Comparison of ENCODE assay signal across 10 mouse cellular contexts in the genomic region with DNA sequence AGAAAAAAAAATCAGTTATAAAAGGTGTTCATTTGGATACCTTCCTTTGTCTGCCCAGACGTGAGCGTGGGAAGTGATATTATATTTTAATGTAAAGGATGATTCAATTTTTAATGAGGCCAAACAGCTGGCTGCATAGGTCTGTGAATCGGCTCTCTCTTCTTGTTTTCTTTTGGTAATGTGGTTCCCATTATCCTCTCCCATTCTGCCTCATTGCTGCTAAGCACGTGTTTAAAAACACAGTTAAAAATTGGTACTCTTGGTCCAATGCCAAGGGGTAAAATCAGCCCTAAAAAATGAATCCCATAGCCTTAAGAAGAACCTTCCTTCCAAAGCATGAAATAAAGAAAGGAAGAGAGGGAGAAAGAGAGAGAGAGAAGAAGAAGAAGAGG. TPM values are rescaled to one million over a fixed set of nuclear protein-coding genes. Genes with fewer than 3 reads are reported as not detected.
A peak's percentile ranks its signal among the peaks of the same experiment; 100 is the strongest.
DNase-seq lines count a peak whose midpoint lies in the region; ATAC-seq and TF ChIP-seq lines count a peak whose summit lies in the region.
"Had no signal": no experiment of that assay in that cellular context is flagged by ENCODE, and none has a peak within 500 bp of the region (broad histone marks: within the 10 kb centered on the region; RNA-seq: fewer than 3 reads in every experiment).

No protein-coding gene starts in this region.

- no peak overlapping the region for H3K9ac ChIP-seq in hindbrain, embryonic 16.5 days (ENCODE audit: low read depth, low read length)
- H3K9ac ChIP-seq in hindbrain, embryonic 12.5 days = no peak overlapping the region
- no peak overlapping the region for H3K9ac ChIP-seq in limb, embryonic 13.5 days
- H3K9ac ChIP-seq in liver, postnatal 0 days (replicated peaks) = no peak overlapping the region

- H3K4me3 ChIP-seq in hindbrain, embryonic 16.5 days (ENCODE audit: low read length) = no peak overlapping the region
- H3K4me3 ChIP-seq in hindbrain, embryonic 12.5 days = no peak overlapping the region
- no peak overlapping the region for H3K4me3 ChIP-seq in C2C12 (ENCODE audit: insufficient read depth, poor library complexity, severe bottlenecking)
- no peak overlapping the region for H3K4me3 ChIP-seq in limb, embryonic 13.5 days
- H3K4me3 ChIP-seq in liver, postnatal 0 days (ENCODE audit: low read depth, low read length) = no peak overlapping the region
- H3K4me3 ChIP-seq: erythroblast, embryonic 14.5 days had no signal

- WGBS in hindbrain, embryonic 16.5 days = 50% methylated on average over 4 of the region's 4 CpGs
- 57% methylated on average over 4 of the region's 4 CpGs for WGBS in hindbrain, embryonic 12.5 days
- WGBS in limb, embryonic 13.5 days = 18% methylated on average over 4 of the region's 4 CpGs
- 74% methylated on average over 4 of the region's 4 CpGs for WGBS in liver, postnatal 0 days (ENCODE audit: insufficient replicate concordance)

- no peaks in the 10 kb centered on the region for H3K27me3 ChIP-seq in hindbrain, embryonic 16.5 days (replicated peaks; ENCODE audit: control insufficient read depth, insufficient read depth, low read length)
- H3K27me3 ChIP-seq in hindbrain, embryonic 12.5 days = no peaks in the 10 kb centered on the region
- no peaks in the 10 kb centered on the region for H3K27me3 ChIP-seq in C2C12 (ENCODE audit: control insufficient read depth, insufficient read depth, insufficient read length)
- no peaks in the 10 kb centered on the region for H3K27me3 ChIP-seq in limb, embryonic 13.5 days
- H3K27me3 ChIP-seq in liver, postnatal 0 days (ENCODE audit: insufficient read depth, low read length) = no peaks in the 10 kb centered on the region

- H3K79me2 ChIP-seq in C2C12 (ENCODE audit: control insufficient read depth, insufficient read depth) = no peaks in the 10 kb centered on the region

- H3K36me3 ChIP-seq in hindbrain, embryonic 16.5 days (ENCODE audit: control insufficient read depth, insufficient read depth, low read length) = no peaks in the 10 kb centered on the region
- H3K36me3 ChIP-seq in hindbrain, embryonic 12.5 days = no peaks in the 10 kb centered on the region
- H3K36me3 ChIP-seq in C2C12 (ENCODE audit: control insufficient read depth, insufficient read depth) = no peaks in the 10 kb centered on the region
- H3K36me3 ChIP-seq in limb, embryonic 13.5 days = no peaks in the 10 kb centered on the region
- H3K36me3 ChIP-seq in liver, postnatal 0 days (replicated peaks; ENCODE audit: insufficient read depth, low read length) = no peaks in the 10 kb centered on the region

- peak; percentile 88 for DNase-seq in NIH3T3 (ENCODE audit: low read depth)
- DNase-seq in layer of hippocampus, postnatal 14 days (ENCODE audit: low spot score in 2 of 2) = no peak
- no peak for DNase-seq in liver, postnatal 0 days
- DNase-seq: cerebellum, adult 11-12 months had no signal

- no peak overlapping the region for H3K27ac ChIP-seq in hindbrain, embryonic 16.5 days (ENCODE audit: low read depth, low read length)
- H3K27ac ChIP-seq in hindbrain, embryonic 12.5 days = no peak overlapping the region
- H3K27ac ChIP-seq in limb, embryonic 13.5 days = peak overlapping the region; percentile 72; the same call in 1 of the 2 replicates
- no peak overlapping the region for H3K27ac ChIP-seq in liver, postnatal 0 days (ENCODE audit: low read depth)

- TF ChIP-seq EP300 in liver, postnatal 0 days (IDR thresholded peaks at IDR 0.05; ENCODE audit: low read depth) = no peak

- no peaks in the 10 kb centered on the region for H3K9me3 ChIP-seq in hindbrain, embryonic 16.5 days (ENCODE audit: control insufficient read depth, low read length)
- no peaks in the 10 kb centered on the region for H3K9me3 ChIP-seq in hindbrain, embryonic 12.5 days (replicated peaks)
- H3K9me3 ChIP-seq in limb, embryonic 13.5 days = peaks cover 4% of the 10 kb centered on the region; the same call in 1 of the 2 replicates
- H3K9me3 ChIP-seq in liver, postnatal 0 days (ENCODE audit: low read length) = no peaks in the 10 kb centered on the region

- H3ac ChIP-seq in C2C12 (ENCODE audit: control insufficient read depth, insufficient read length, low read depth) = no peak overlapping the region

- H3K79me3 ChIP-seq in C2C12 (ENCODE audit: low read depth) = no peaks in the 10 kb centered on the region

- peak; percentile 30; the same call in 1 of the 2 replicates for ATAC-seq in hindbrain, embryonic 16.5 days
- ATAC-seq in hindbrain, embryonic 12.5 days (ENCODE audit: low FRiP score) = no peak
- ATAC-seq in limb, embryonic 13.5 days (ENCODE audit: low FRiP score, low read depth) = peak; percentile 78; the same call in 1 of the 2 replicates
- no peak for ATAC-seq in liver, postnatal 0 days

- H3K4me1 ChIP-seq in hindbrain, embryonic 16.5 days (ENCODE audit: control insufficient read depth, insufficient read depth, low read depth, low read length) = peaks cover 3% of the 10 kb centered on the region
- H3K4me1 ChIP-seq in hindbrain, embryonic 12.5 days = no peaks in the 10 kb centered on the region
- H3K4me1 ChIP-seq in limb, embryonic 13.5 days = peaks cover 31% of the 10 kb centered on the region
- no peaks in the 10 kb centered on the region for H3K4me1 ChIP-seq in liver, postnatal 0 days (ENCODE audit: insufficient read depth)

- TF ChIP-seq CTCF in C2C12 (IDR thresholded peaks at IDR 0.05; ENCODE audit: control insufficient read depth, insufficient read depth, insufficient read length) = no peak
- TF ChIP-seq CTCF in liver, postnatal 0 days (IDR thresholded peaks at IDR 0.05; ENCODE audit: low read depth) = no peak

- 0 out of 2 replicates have a peak overlapping the region, but pooled peaks have one; percentile 5 for H3K4me2 ChIP-seq in hindbrain, embryonic 16.5 days (ENCODE audit: low read length)
- H3K4me2 ChIP-seq in hindbrain, embryonic 12.5 days (replicated peaks) = no peak overlapping the region
- H3K4me2 ChIP-seq in limb, embryonic 13.5 days (replicated peaks) = peak overlapping the region; percentile 42
- no peak overlapping the region for H3K4me2 ChIP-seq in liver, postnatal 0 days (ENCODE audit: low read depth, low read length)

TF ChIP-seq in C2C12, 6 proteins besides CTCF, POLR2A, EP300 and RAD21:
- TF ChIP-seq USF1 (IDR thresholded peaks at IDR 0.05; ENCODE audit: low read depth) = no peak
- no peak for TF ChIP-seq FOSL1 (IDR thresholded peaks at IDR 0.05; ENCODE audit: insufficient read depth, low read length, poor library complexity, severe bottlenecking)
- TF ChIP-seq MAX (IDR thresholded peaks at IDR 0.05) = peak; percentile 36
- TF ChIP-seq MYOD1 (IDR thresholded peaks at IDR 0.05; ENCODE audit: control insufficient read depth, insufficient read length, low read depth) = peak; percentile 66

RNA-seq across cellular contexts. Expression of a gene that starts 17.1 kb away (rescaled TPM):
- 2.8 and 4.2 TPM in 2 replicates for polyA plus RNA-seq in hindbrain, embryonic 16.5 days (2015; fragmentation: Nextera tagmentation; extraction: Ambion mirVana)
- polyA plus RNA-seq in hindbrain, embryonic 12.5 days (2016; fragmentation: Nextera tagmentation; extraction: Ambion mirVana) = 1.0 and 1.1 TPM in 2 replicates
- not detected for polyA plus RNA-seq in C2C12 (2012; fragmentation: generic; extraction: Trizol)
- polyA plus RNA-seq in limb, embryonic 13.5 days (2015; fragmentation: Nextera tagmentation; extraction: Ambion mirVana) = 1.1 and 1.6 TPM in 2 replicates
- 1 to 10 TPM; 2.4 to 3.5 TPM for total RNA-seq in layer of hippocampus, postnatal 14 days (2021)
- polyA plus RNA-seq in liver, postnatal 0 days (2015; fragmentation: Nextera tagmentation; extraction: Ambion mirVana) = 3.7 and 5.2 TPM in 2 replicates
- total RNA-seq: MEL had no signal
- polyA plus RNA-seq: erythroblast, embryonic 14.5 days had no signal

Comparison
In these comparisons a context has a peak if more than half of its experiments do, and no peak if none do; other contexts are left out.
1. ATAC-seq: peak in hindbrain, embryonic 16.5 days (single experiment) and limb, embryonic 13.5 days (single experiment); none in hindbrain, embryonic 12.5 days (single experiment) and liver, postnatal 0 days (single experiment).
2. H3K4me2 ChIP-seq: peak in hindbrain, embryonic 16.5 days (single experiment) and limb, embryonic 13.5 days (single experiment); none in hindbrain, embryonic 12.5 days (single experiment) and liver, postnatal 0 days (single experiment).